Mouse (Mus musculus): ENCODE measurements around the gene Fam217a. TPM values are rescaled to one million over a fixed set of nuclear protein-coding genes. Genes with fewer than 3 reads are reported as not detected.
"Not testable (repeated sequence)": the region's sequence is repeated elsewhere in the genome, so short reads cannot be mapped to it uniquely, and the experiment has no call there.

The Fam217a gene
- under 1 TPM; 0.28 to 0.32 TPM for total RNA-seq (2021)

GRCm38 (mm10) chr13:34924210-34924609 lies at the start of gene Fam217a, which contains the start of gene 4933417A18Rik:
Fam217a (minus strand) TSS chr13:34924310.
4933417A18Rik (plus strand) TSS chr13:34924409.
- intact Hi-C loops (cut with DNase I), result no loop called here
- DNase-seq, result no peak

GRCm38 (mm10) chr13:34973770-34974169 lies 49.7 kb upstream of the Fam217a start:
- no peak for DNase-seq
- intact Hi-C loops (cut with DNase I), result no loop called here

GRCm38 (mm10) chr13:34973149-34973548 lies 49.0 kb upstream of the Fam217a start:
- intact Hi-C loops (cut with DNase I), result no loop called here
- DNase-seq, result no peak

- DNase-seq; intact Hi-C loops (cut with DNase I): not testable (repeated sequence)
Measured at GRCm38 (mm10) chr13:34972456-34972855, 48.3 kb upstream of the Fam217a start.

GRCm38 (mm10) chr13:34965647-34966046 lies 41.5 kb upstream of the Fam217a start:
- DNase-seq; intact Hi-C loops (cut with DNase I): not testable (repeated sequence)

GRCm38 (mm10) chr13:34964866-34965265 lies 40.8 kb upstream of the Fam217a start:
- no peak for DNase-seq
- intact Hi-C loops (cut with DNase I), result no loop called here

- no peak for DNase-seq
- intact Hi-C loops (cut with DNase I), result no loop called here
Measured at GRCm38 (mm10) chr13:34964419-34964818, 40.3 kb upstream of the Fam217a start.

GRCm38 (mm10) chr13:34963511-34964397 lies 39.6 kb upstream of the Fam217a start, which contains the start of gene Eci3:
Eci3 (minus strand) TSS chr13:34963810.
- intact Hi-C loops (cut with DNase I), result no loop called here
- DNase-seq, result peak; percentile 8

- DNase-seq, result no peak
- intact Hi-C loops (cut with DNase I), result no loop called here
Measured at GRCm38 (mm10) chr13:34960996-34961770, 37.1 kb upstream of the Fam217a start.

GRCm38 (mm10) chr13:34958158-34958557 lies 34.0 kb upstream of the Fam217a start:
- intact Hi-C loops (cut with DNase I); DNase-seq: not testable (repeated sequence)

- intact Hi-C loops (cut with DNase I), result no loop called here
- DNase-seq, result no peak
Measured at GRCm38 (mm10) chr13:34956901-34957300, 32.8 kb upstream of the Fam217a start.

- DNase-seq; intact Hi-C loops (cut with DNase I): not testable (repeated sequence)
Measured at GRCm38 (mm10) chr13:34951437-34951836, 27.3 kb upstream of the Fam217a start.

GRCm38 (mm10) chr13:34942370-34942769 lies 18.3 kb upstream of the Fam217a start:
- intact Hi-C loops (cut with DNase I), result no loop called here

GRCm38 (mm10) chr13:34934931-34935644 lies 11.0 kb upstream of the Fam217a start:
- no peak for DNase-seq
- intact Hi-C loops (cut with DNase I), result no loop called here

More at GRCm38 (mm10) chr13:34942370-34942769, 18.3 kb upstream of the Fam217a start:
- DNase-seq, result no peak

- DNase-seq, result peak; percentile 20
- intact Hi-C loops (cut with DNase I), result no loop called here
Measured at GRCm38 (mm10) chr13:34916520-34917167, 7.5 kb downstream of the Fam217a start.

GRCm38 (mm10) chr13:34914614-34915013 lies 9.5 kb downstream of the Fam217a start:
- DNase-seq, result no peak
- intact Hi-C loops (cut with DNase I), result no loop called here

GRCm38 (mm10) chr13:34892871-34893270 lies 31.2 kb downstream of the Fam217a start:
- intact Hi-C loops (cut with DNase I), result no loop called here
- no peak for DNase-seq

- no peak for DNase-seq
- intact Hi-C loops (cut with DNase I), result no loop called here
Measured at GRCm38 (mm10) chr13:34876481-34876880, 47.6 kb downstream of the Fam217a start.

GRCm38 (mm10) chr13:34875741-34876445 lies 48.2 kb downstream of the Fam217a start:
- no peak for DNase-seq
- intact Hi-C loops (cut with DNase I), result no loop called here

Measured in left cerebral cortex, postnatal 4 days (tissue).